Mouse (Mus musculus) frontal cortex, postnatal 10 days (tissue): Measurements from ENCODE around the gene Boll.

Source experiments
- DNase-seq, 2 experiments: peaks; one replicate each; pipeline ENCODE4 v3.0.0; 2022; ENCODE audit warnings: low spot score in 2 of 2, mixed read lengths in 1 of 2

The Boll gene

GRCm38 (mm10) chr1:55207561-55207960 lies 155.7 kb downstream of the Boll start:
- no peak for DNase-seq

GRCm38 (mm10) chr1:55205808-55206327 lies 157.4 kb downstream of the Boll start:
- DNase-seq, result no peak

GRCm38 (mm10) chr1:55201850-55202752 lies 161.2 kb downstream of the Boll start:
- DNase-seq, result peak; percentile 30 to 39

- DNase-seq, result no peak
Observed at GRCm38 (mm10) chr1:55198719-55199118, 164.6 kb downstream of the Boll start.
